Mouse (Mus musculus) hindbrain, embryonic 14.5 days (tissue): ENCODE measurements around the gene Ly6g. TPM values are rescaled to one million over a fixed set of nuclear protein-coding genes. Genes with fewer than 3 reads are reported as not detected.
"Not testable (repeated sequence)": the region's sequence is repeated elsewhere in the genome, so short reads cannot be mapped to it uniquely, and the experiment has no call there.

Source experiments
- ATAC-seq: fragments of 200-750 bp; cut with Nextera tagmentation; 2 replicates; pipeline ENCODE4 v1.8.0; 2017; ENCODE audit warnings: moderate number of reproducible peaks, mild to moderate bottlenecking, moderate TSS enrichment, moderate library complexity; ENCODE audit not compliant: low FRiP score
- DNase-seq: peaks from one replicate; pipeline ENCODE4 v3.0.0-alpha.2; 2015; ENCODE audit warnings: low spot score
- H3K27ac ChIP-seq: fragments of 300-500 bp; sonication (generic); 2 replicates; pipeline ENCODE4 v1.5.1; 2014; ENCODE audit warnings: mild to moderate bottlenecking, moderate library complexity
- H3K27me3 ChIP-seq: fragments of 300-500 bp; sonication (generic); 2 replicates; pipeline ENCODE4 v1.6.1; 2014; ENCODE audit warnings: mild to moderate bottlenecking, low read length, mixed read lengths; ENCODE audit not compliant: control insufficient read depth, insufficient read depth
- H3K36me3 ChIP-seq: fragments of 300-500 bp; sonication (generic); replicated peaks from 2 replicates; pipeline ENCODE4 v1.6.1; 2014; ENCODE audit not compliant: control insufficient read depth, insufficient read depth
- H3K4me1 ChIP-seq: fragments of 300-500 bp; sonication (generic); replicated peaks from 2 replicates; pipeline ENCODE4 v1.6.1; 2014; ENCODE audit warnings: antibody characterized with exemption, low read length, mixed read lengths; ENCODE audit not compliant: control insufficient read depth, insufficient read depth
- H3K4me2 ChIP-seq: fragments of 300-500 bp; sonication (generic); replicated peaks from 2 replicates; pipeline ENCODE4 v1.6.1; 2014; ENCODE audit warnings: mild to moderate bottlenecking, moderate library complexity
- H3K4me3 ChIP-seq: fragments of 300-500 bp; sonication (generic); replicated peaks from 2 replicates; pipeline ENCODE4 v1.5.1; 2014; ENCODE audit warnings: mild to moderate bottlenecking, low read length
- H3K9ac ChIP-seq: fragments of 300-500 bp; sonication (generic); 2 replicates; pipeline ENCODE4 v1.6.1; 2014
- H3K9me3 ChIP-seq: fragments of 300-500 bp; sonication (generic); 2 replicates; pipeline ENCODE4 v1.6.1; 2016; ENCODE audit warnings: low read length; ENCODE audit not compliant: control insufficient read depth
- WGBS: fragments of 180-500 bp; shearing (Covaris S2); extraction: QIAGEN DNeasy Blood & Tissue Kit; methylation state at CpG from one replicate; pipeline ENCODE4 v1.1.7; 2014; 5-methylcytosine and 5-hydroxymethylcytosine counted together
- polyA plus RNA-seq: library from polyadenylated mRNA; unstranded; fragments of >200 nt; fragmentation: Nextera tagmentation; extraction: Ambion mirVana; gene quantifications from 2 replicates; pipeline ENCODE4 v1.2.1, GENCODE M21; 2014

Gene Ly6g
- polyA plus RNA-seq, 1 experiment from 2014 or later: not detected

DNA sequence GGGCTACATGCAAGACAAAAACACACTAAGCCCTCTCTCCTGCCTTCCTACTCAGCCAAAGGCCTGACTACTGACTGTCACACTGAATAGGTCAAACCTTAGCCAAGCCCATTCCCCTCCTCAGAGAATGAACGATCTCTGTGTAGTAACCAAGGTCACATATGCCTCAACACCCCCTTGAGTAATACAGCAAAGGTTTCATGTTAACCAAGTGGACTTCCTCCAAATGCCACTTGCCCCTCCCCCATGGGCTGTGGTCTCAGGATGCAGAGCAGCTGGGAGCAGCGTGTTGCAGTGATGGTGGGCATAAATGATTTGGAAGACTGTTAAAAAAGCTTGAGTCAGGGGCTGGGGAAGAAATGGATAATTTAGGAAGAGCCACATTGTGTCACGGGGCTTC, 17.3 kb upstream of the Ly6g start:
- H3K4me3 ChIP-seq, H3K36me3 ChIP-seq, H3K4me1 ChIP-seq, DNase-seq, ATAC-seq, H3K27ac ChIP-seq, H3K9ac ChIP-seq, H3K4me2 ChIP-seq, H3K27me3 ChIP-seq, H3K9me3 ChIP-seq: not testable (repeated sequence)
- 77% methylated on average over 3 of the region's 3 CpGs for WGBS

DNA sequence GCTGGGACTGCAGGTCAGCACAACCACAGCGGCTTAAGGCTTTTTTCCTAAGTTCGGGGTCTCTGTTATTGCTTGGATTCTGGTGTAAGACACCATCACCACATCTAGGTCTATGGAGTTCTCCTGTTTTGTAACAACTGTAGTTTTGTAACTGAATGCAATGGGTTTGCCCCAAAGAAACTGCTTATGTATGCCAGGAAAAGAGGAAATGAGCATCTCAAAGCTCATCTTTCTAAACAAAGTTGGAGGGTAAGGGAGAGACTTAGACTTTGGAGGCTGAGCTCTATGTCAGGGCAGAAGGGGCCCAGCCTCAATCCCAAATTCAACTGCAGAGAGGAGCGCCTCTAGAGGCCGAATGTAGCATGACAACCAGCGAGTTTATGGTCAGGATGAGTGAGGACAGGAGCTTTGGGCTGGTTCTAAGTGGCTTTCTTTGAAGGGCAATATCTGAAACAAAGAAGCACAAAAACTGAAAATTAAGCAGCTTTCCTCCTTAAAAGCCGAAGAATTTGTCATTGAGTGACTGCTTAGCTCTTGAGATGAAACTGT, 13.2 kb upstream of the Ly6g start:
- not testable (repeated sequence) for H3K4me3 ChIP-seq, ATAC-seq, H3K4me2 ChIP-seq, H3K36me3 ChIP-seq, H3K27ac ChIP-seq, H3K27me3 ChIP-seq, H3K9ac ChIP-seq, DNase-seq, H3K4me1 ChIP-seq, H3K9me3 ChIP-seq
- WGBS: 53% methylated on average over 6 of the region's 6 CpGs

DNA sequence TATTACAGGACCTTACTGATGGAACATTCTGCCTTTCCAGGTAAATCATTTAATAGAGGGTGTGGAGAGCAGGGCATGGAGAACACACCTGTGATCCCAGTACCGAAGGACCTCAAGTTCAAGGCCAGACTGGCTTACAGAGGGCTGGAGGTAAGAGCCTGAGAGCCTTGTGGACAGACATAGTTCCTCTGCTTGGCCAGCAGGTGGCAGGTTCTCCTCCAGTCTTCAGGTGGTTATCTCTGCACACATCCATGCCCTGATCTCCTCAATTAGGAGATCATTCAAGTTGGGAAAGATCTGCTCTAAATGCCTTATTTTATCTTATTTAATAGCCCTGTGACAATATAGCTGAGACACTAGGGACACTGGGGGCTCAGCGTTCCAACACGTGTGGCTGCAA, 11.3 kb upstream of the Ly6g start:
- DNase-seq (no peak), ATAC-seq (no peak)
- no peaks in the 10 kb centered on the region for H3K4me1 ChIP-seq
- no peak overlapping the region for H3K9ac ChIP-seq
- H3K36me3 ChIP-seq: no peaks in the 10 kb centered on the region
- 72% methylated on average over 3 of the region's 3 CpGs for WGBS
- H3K4me3 ChIP-seq: no peak overlapping the region
- no peak overlapping the region for H3K4me2 ChIP-seq
- H3K9me3 ChIP-seq: no peaks in the 10 kb centered on the region
- H3K27ac ChIP-seq: no peak overlapping the region
- no peaks in the 10 kb centered on the region for H3K27me3 ChIP-seq

DNA sequence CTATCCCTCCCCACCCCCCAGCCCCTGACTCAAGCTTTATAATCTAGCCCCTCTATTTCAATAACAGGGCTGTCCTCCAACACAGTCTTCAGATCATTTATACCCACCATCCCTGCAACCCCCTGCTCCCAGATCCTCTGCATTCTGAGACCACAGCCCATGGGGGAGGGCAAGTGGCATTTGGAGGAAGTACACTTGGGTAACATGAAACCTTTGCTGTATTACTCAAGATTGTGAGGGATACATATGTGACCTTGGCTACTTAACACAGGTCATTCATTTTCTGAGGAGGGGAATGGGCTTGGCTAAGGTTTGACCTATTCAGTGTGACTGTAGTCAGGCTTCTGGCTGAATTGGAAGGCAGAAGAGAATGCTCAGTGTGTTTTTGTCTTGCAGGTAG, 2.0 kb upstream of the Ly6g start:
- ATAC-seq: no peak
- no peaks in the 10 kb centered on the region for H3K4me1 ChIP-seq
- no peak overlapping the region for H3K27ac ChIP-seq
- no peak overlapping the region for H3K9ac ChIP-seq
- H3K4me3 ChIP-seq: no peak overlapping the region
- DNase-seq: no peak
- H3K27me3 ChIP-seq: no peaks in the 10 kb centered on the region
- H3K9me3 ChIP-seq: no peaks in the 10 kb centered on the region
- H3K36me3 ChIP-seq: no peaks in the 10 kb centered on the region
- H3K4me2 ChIP-seq: no peak overlapping the region

DNA sequence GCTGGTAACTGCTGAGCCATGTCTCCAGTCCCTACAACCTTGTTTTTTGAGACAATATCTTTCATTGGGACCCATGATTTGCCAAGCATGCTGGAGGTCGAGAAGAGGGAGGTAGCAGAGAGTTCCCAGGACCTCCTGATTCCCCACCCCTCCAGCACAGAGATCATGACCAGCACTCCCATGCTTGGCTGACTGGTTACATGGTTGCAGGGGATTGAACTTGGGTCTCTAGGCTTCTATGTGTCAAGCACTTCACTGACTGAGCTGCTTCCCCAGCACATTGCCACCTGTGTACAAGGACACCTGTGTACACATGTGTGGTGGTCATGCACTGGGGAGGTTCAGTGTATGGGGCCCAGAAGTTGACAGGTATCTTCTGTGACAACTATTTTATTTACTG, 2.6 kb downstream of the Ly6g start:
- Histone ChIP-seq H3K4me2 (no peak overlapping the region), H3K27me3 (no peaks in the 10 kb centered on the region), H3K4me1 (no peaks in the 10 kb centered on the region), H3K4me3 (no peak overlapping the region), H3K27ac (no peak overlapping the region), H3K9ac (no peak overlapping the region), H3K36me3 (no peaks in the 10 kb centered on the region), H3K9me3 (0 out of 2 replicates have a peak, but pooled peaks cover 3% of the 10 kb centered on the region)
- DNase-seq (no peak), ATAC-seq (no peak)
- 69% methylated on average over 1 of the region's 1 CpGs for WGBS

DNA sequence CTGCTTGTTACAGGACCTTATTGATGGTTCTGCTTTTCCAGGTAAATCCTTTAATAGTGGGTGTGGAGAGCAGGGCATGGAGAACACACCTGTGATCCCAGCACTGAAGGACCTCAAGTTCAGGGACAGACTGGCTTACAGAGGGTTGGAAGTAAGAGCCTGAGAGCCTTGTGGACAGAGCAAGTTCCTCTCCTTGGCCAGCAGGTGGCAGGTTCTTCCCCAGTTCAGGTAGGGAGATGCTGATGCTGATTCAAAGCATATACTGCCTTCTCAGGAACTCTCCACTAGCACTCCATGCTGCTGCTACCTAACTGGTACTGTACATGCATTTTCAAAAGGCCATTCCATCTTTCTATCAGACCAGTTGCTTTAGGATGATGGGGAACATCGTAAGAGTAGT, 20.5 kb downstream of the Ly6g start:
- no peaks in the 10 kb centered on the region for H3K36me3 ChIP-seq
- no peaks in the 10 kb centered on the region for H3K9me3 ChIP-seq
- 69% methylated on average over 1 of the region's 1 CpGs for WGBS
- no peak overlapping the region for H3K27ac ChIP-seq
- H3K27me3 ChIP-seq: no peaks in the 10 kb centered on the region
- H3K4me2 ChIP-seq: no peak overlapping the region
- DNase-seq (peak; percentile 25), ATAC-seq (no peak)
- H3K4me1 ChIP-seq: no peaks in the 10 kb centered on the region
- no peak overlapping the region for H3K9ac ChIP-seq
- no peak overlapping the region for H3K4me3 ChIP-seq

DNA sequence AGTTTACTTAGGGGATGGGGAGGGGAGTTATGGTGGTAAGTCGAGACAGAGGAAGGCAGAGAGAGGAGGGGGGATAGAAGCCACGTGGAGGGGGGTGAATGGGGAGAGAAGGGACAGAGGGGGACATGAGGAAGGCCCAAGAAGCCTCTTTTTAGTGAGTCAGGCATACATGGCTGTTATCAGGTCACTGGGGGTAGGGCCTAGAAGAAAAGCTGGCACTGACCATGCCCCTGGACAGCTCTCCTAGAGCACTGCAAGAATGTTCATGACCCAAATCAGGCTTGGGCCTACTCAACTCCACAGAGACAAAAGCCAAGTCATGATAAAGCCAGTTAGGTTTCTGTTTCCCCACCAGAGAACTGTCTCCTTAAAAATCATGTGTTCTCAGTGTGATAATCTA, 31.3 kb downstream of the Ly6g start:
- H3K27ac ChIP-seq: no peak overlapping the region
- 21% methylated on average over 2 of the region's 2 CpGs for WGBS
- no peaks in the 10 kb centered on the region for H3K4me1 ChIP-seq
- DNase-seq: no peak
- H3K4me2 ChIP-seq: no peak overlapping the region
- H3K27me3 ChIP-seq: no peaks in the 10 kb centered on the region
- no peaks in the 10 kb centered on the region for H3K9me3 ChIP-seq
- ATAC-seq: no peak
- no peaks in the 10 kb centered on the region for H3K36me3 ChIP-seq
- no peak overlapping the region for H3K4me3 ChIP-seq
- no peak overlapping the region for H3K9ac ChIP-seq

DNA sequence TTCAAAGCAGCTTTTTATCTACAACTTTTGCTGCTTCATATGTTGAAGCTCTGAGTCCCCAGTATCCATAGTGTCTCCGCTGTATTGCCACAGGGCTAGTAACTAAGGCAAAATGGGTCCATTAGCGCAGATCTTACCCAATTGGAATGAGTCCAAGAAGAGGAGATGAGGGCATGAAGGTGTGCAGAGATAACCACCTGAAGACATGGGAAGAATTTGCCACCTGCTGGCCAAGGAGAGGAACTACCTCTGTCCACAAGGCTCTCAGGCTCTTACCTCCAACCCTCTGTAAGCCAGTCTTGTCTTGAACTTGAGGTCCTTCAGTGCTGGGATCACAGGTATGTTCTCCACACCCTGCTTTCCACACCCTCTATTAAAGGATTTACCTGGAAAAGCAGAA, 34.1 kb downstream of the Ly6g start:
- WGBS: 69% methylated on average over 2 of the region's 2 CpGs
- no peaks in the 10 kb centered on the region for H3K27me3 ChIP-seq
- no peaks in the 10 kb centered on the region for H3K4me1 ChIP-seq
- no peak overlapping the region for H3K4me2 ChIP-seq
- H3K4me3 ChIP-seq: no peak overlapping the region
- H3K27ac ChIP-seq: no peak overlapping the region
- no peak overlapping the region for H3K9ac ChIP-seq
- no peaks in the 10 kb centered on the region for H3K9me3 ChIP-seq
- no peaks in the 10 kb centered on the region for H3K36me3 ChIP-seq
- DNase-seq (peak; percentile 61), ATAC-seq (no peak)

DNA sequence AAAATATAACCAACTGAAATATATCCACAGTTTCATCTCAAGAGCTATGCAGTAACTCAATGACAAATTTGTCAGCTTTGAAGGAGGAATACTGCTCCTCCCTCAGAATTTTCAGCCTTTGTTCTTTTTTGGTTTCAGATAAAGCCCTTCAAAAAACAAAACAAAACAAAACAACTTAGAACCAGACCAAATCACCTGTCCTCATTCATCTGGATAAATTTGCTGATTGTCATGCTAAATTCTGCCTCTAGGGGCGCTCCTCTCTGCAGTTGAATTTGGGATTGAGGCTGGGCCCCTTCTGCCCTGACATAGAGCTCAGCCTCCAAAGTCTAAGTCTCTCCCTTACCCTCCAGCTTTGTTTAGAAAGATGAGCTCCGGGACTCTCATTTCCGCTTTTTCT, 35.5 kb downstream of the Ly6g start:
- not testable (repeated sequence) for H3K27me3 ChIP-seq, H3K4me1 ChIP-seq, H3K4me2 ChIP-seq, H3K27ac ChIP-seq, ATAC-seq, DNase-seq, H3K36me3 ChIP-seq, H3K4me3 ChIP-seq, H3K9me3 ChIP-seq, H3K9ac ChIP-seq
- WGBS: 0% methylated on average over 1 of the region's 3 CpGs
